Mouse (Mus musculus) left cerebral cortex, postnatal 36 days (tissue): ENCODE measurements at regions not wholly inside any gene's neighbourhood (a gene's known extent, or its start where the extent isn't known, plus 50 kb on each side); places are given as distances from the start of the nearest gene placed in this dataset.

Source experiments
- DNase-seq, 2 experiments: peaks; one replicate each; pipeline ENCODE4 v3.0.0; 2021 to 2022; ENCODE audit warnings: low spot score in 2 of 2, mixed read lengths in 1 of 2
- intact Hi-C: fragments of 180-260 bp; cut with DNase I; formaldehyde crosslinking; loops from one replicate; pipeline ENCODE4 v1.15.1; 2025

DNA sequence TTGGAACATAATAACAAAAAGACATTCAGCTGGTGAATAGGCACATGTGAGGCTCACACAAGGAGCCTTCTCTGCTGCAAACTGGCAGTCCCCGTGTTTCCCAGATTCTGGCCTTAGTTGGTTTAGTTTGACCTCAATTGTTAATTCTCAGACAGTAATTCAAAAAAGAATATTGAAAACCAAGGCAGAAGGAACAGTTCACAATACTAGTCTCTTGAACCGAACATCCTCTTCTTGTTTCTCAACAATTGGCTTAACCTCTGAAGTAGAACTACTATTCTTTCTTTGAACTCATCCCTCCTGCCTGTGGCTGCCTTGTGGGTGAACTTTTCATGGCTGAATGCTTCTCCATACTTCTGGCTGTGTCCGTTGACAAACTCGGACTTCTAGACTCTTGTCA is 110.4 kb upstream of the Neil3 start:
- intact Hi-C loops = no loop called here
- no peak for DNase-seq

DNA sequence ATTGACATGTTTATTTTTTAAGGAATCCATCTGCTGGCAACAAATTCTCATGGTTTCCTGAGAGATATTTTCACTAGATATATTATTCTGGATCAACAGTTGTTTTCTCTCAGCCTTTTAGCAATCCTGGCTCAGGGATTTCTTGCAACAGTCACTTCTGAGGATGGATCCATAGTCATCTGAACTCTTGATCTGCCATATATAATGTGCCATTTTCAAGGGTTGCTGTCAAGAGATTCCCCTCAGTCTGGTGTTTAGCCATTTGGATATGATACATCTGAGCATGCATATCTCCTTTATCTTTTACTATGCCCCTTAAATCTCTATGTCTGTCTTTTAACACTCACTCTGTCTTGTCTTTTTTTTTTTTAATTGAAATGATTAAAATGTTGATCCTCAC is 130.3 kb upstream of the Neil3 start:
- DNase-seq = no peak
- intact Hi-C loops = no loop called here

DNA sequence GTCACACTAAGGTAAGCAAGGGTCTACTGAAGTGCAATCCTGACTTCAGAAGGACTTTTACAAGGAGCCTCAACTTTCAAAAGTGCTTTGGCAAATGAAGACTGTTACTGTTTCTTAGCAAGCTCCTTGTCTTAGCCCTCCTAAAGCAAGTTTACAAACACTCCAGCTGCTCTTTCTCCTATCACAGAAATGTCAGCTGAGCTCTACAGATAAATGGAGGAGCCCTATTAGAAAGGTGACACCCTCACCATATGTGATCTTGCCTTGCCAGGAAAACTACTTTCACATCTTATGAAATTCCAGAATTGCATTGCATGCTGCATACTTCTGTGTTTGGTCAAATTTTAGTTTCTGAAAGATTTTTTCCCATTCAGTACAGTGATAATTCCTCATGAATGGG is 136.6 kb upstream of the Neil3 start:
- no peak for DNase-seq
- intact Hi-C loops = no loop called here

DNA sequence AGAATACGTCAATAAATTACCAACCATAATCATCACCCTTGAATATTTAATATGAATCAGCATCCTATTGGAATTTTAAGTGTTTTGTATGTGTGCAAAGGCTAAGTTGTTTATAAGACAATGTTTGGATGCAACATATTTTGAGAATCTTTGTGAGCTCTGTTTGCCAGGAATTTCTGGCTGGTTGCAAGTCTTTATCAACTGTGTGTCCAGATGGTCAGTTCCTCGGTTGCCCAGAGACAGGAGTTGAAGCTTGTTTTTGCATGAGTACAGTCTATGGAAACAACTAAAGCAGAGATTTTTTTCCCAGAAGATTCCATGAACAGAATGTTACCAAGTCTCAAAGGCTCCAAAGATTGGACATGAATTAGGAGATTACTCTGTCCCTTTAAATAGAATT is 142.0 kb upstream of the Neil3 start:
- intact Hi-C loops = no loop called here

DNA sequence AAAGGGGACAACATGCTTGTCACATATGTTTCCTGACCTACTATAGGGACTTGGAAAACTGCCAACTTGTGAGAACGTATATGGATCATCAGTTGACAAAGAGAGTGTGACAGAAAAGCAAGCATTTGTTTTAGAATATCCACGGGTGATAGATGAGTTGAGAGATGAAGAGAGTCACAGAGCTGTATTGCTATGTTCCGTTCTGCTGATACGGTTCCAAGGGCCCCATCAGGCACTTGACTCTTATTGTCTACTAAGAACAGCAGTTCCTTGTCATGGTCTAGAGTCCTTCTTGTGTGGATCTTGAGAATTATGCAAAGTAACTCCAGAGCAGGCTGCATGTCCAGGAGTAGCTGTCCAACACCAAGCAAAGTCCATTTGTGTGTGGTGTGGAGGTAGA is 143.0 kb upstream of the Neil3 start:
- intact Hi-C loops = no loop called here
- DNase-seq = no peak

More for the DNA sequence above, 142.0 kb upstream of the Neil3 start:
- no peak for DNase-seq

DNA sequence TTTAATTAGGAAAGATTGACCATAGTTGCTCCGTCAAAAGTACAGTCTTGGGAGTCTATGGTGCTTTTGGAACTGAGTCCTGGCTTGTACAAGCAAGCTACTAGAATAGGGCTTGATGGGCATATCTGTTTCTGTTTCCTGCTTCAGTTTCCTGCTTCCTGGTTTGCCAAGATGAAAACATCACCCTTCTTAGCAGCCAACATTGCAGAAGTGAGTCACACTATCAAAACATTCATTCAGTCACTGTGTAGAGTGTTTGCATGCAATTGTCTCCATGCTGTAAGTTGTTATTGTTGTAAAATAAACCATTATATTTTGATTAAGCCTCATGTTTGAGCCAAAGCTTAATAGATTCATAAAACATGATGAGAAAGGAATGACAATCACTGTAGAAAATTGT is 149.3 kb upstream of the Neil3 start:
- no peak for DNase-seq
- intact Hi-C loops = no loop called here

DNA sequence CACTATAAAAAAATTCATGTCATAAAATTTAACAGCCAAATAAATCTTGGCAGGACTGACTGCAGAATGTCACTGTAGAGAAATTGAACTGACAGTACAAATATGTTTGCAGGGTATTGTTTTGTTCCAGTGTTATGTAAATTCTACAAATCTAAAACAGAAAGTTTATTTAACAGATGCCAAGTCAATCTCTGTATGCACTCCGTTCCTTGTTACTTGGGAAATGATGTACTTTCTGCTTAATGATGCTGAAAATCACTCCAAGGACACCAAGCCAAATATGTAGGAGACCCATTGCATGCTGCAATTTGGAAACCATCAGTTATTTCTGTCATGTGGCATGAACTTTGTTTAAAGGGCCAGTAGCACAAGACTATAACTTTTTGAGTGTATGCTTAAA is 182.3 kb upstream of the Neil3 start:
- no peak for DNase-seq
- intact Hi-C loops = no loop called here

DNA sequence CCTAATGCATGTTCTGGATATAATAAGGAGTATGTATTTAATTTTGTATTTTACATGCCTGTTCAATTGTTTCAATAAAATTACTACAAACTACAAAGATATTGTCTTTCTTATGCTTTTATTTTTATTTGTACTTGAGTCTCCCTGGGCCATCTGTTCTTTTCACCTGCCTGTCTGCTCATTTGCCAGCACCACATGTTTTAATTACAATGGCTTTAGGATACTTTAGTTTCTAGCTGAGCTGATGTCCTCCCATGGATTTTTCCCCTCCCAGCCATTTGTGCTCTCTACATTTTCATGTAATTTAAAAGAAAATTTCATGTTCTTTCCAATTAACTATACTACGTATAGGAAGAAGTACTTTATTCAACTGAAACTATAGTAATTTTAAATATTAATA is 188.5 kb upstream of the Neil3 start:
- DNase-seq = no peak
- intact Hi-C loops = no loop called here

DNA sequence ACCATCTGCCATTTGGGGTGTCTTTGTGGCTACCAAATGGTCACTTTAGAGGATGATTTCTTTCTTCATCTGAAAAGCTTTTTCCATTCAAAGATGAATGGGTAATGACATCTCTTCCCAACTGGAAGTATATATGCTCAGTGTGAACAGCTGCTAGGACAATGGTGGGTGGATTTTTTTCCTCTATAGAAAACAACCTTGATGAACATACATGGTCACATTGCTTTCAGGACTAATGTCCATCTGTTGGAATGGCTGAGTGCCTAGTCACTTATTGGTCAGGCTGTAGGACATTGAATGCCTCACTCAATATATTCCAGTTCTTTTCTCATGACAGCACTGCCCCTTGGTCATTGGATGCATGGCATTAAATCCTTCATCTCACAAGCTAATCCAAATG is 209.0 kb upstream of the Neil3 start:
- no peak for DNase-seq
- intact Hi-C loops = no loop called here

DNA sequence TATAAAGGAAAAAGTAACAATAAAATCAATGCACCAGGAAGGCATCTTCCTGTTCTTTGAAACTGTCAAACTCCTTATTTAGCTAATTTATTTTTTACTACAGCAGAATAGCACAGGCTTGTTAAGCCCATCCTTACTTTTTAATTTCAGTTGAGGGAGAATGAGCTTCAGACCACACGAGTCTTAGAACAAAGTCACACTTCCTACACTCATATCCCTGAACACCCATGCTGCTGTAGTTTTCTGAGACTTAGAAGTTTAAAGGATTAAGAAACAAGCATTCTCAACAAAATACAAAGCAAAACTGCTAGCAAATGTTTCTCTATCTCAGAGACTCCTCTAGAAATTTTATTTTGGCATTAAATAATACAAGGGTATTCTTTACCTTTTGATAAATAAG is 208.8 kb upstream of the Vegfc start:
- DNase-seq = no peak
- intact Hi-C loops = no loop called here

DNA sequence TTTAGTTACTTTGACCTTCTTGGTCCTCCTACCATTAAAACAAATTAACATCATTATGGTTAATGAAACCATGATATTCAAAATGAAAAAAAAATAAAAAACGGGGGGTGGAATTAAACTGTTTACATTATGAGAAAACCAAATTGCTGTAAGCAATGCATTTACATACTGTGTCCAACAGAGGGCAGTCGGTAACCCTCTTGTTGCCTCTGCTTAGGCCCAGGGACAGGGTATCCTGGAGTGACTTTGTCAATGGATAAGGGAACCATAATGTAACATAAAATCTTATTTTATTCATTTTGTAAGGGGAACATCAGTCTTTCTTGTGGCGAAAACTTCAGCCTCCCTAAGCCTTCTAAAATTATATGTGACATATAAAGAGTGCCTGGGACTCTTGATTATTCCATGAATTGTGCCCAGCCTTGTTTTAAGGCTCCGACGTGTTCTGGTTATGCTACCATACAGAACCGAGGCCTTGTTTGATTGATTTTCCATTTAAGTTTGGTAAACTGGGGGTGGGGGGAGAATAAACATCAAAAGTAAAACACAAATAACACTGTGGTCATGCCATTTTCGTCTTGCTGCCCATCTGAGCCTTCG is 207.3 kb upstream of the Vegfc start:
- DNase-seq = no peak
- intact Hi-C loops = loop anchor here (5.0 kb wide), 1 partner anchor 622 kb away; no protein-coding TSS in a partner anchor

DNA sequence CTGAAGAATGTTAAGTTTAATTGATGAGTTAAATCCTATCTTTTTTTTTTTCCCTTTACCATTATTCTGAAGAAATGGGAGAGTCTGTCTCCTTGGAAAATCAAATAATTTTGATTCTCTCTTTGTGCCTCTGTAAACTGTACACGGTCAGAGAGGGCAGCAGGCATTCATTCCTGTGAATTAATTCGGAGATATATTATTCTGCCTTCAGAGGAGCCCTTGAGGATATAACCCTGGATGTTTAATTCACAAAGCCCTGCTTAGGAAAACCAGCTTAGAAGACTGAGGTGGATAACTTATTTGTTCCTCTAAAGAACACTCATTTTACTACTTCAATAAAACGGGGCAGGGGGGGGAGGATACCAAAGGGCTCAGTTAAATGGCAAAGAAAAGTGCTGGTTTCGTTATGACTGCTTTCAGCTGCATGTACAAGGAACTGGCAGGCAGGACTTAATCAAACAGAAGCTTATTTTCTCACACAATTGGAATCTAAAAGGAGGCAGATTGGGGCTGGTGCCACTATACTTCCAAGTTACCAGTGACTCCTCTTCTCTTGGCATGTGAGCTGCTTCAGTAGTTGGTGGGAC is 205.3 kb upstream of the Vegfc start:
- DNase-seq = no peak
- intact Hi-C loops = loop anchor here (5.0 kb wide), 1 partner anchor 620 kb away; no protein-coding TSS in a partner anchor

DNA sequence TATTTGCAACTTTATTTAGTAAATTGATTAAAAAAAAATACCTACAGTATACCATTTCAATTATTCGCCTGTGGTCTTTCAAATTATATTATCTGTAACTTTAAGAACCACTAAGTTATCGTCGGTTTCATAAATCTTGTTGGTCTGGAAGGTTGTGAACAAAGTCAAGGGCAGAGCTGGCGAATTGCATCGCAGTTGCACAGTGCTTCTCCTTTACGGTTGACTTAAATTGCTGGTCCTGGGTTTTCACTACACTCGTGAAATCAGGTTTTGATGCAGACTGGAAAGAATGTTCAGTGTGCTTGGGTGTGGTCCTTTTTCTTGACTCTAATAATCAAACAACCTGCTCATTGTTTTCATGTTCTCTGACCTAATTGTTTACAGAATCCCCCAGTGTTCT is 198.6 kb upstream of the Vegfc start:
- intact Hi-C loops = no loop called here

DNA sequence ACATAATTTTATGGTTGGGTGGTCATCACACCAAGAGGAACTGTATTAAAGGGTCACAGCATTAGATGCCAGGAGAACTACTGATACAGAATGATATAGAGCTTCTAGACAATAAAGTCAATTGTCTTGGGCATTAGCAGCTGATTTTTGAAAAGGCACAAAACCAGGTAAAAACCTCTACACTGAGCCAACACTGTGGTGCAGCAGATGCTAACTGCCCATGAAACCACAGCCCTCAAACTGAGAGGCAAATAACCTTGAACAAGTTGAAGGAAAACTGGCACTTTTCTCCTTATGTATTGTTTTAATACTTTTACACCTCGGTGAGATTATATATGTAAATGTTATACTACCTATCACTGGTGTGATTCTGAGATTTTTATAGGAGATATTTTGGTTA is 195.9 kb upstream of the Vegfc start:
- no peak for DNase-seq
- intact Hi-C loops = no loop called here

More for the DNA sequence above, 198.6 kb upstream of the Vegfc start:
- no peak for DNase-seq

DNA sequence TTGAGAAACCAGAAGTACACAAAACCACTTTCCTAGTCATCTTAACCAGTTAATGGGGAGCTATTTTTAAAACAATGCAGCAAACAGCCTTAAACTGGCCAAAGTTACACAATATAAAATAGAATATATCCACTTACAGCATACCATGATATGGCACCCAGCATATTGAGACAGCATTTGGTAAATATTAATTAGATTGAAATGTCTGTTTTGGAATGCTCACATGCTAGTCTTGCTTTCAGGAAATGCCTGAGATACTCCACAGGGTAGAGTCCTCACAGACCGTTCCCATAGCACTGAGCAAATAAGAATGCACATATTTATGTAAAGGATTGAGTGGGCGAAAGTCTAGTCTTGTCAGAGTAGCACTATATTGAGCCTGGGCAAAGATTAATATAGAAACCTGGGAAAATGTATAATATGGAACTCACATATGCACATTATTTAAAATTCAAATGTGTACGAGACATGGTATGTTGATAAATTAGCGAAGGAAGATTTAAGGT is 185.1 kb upstream of the Vegfc start:
- intact Hi-C loops = no loop called here
- no peak for DNase-seq

DNA sequence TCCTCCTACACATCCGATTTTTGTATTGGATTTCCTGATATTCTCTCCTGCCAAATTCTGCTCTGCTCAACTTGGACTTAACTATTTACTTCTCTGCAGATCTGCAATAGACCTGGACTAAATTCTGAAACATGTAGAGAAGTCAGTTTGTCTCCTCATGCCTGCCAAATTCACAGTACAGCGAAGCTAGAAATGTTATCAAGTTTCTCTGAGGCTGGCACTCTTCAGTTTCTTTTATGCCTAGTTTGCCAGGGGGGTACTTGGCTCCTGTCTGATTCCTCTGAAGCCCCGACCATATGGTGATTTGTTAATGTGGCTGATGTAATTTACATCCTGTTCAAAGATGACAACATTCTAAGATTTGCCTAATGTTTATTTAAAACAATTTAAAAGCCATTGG is 184.6 kb upstream of the Vegfc start:
- no peak for DNase-seq
- intact Hi-C loops = no loop called here

DNA sequence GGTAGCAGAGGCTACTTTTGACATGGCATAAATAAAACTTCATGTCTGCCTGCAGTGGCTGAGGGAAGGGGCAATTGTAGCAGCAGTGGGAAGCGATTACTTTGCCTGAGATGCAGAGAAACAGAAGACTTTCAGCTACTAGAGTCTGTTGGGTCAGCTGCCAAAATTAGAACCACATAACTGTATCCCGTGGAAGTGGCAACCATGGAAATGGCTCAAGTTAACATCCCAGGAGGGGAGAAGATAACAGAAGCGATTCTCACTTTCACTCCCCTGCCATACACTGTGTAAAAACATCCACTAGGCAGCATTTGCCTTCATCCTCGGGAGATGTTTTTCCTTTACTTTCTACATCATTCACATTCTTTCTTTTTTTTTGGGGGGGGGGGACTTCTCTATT is 155.1 kb upstream of the Vegfc start:
- no peak for DNase-seq
- intact Hi-C loops = no loop called here

DNA sequence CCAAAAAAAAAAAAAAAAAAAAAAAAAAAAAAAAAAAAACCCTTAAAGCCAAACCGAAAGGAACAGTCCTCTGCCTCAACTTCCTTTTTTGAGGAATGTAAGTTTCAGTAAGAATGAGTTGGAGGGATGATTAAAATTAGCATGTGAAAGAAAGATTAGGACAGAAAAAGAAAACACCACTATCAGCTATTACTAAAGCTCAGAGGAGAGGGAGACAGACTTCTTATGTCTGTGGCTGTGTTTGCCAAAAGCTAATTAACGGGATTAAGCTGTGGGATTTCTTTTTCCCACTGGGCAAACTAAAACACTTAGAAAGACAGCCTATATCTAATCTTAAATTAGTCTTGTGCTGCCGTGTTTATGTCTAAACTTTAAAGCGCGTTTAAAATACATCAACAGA is 146.7 kb upstream of the Vegfc start:
- intact Hi-C loops = no loop called here
- no peak for DNase-seq

DNA sequence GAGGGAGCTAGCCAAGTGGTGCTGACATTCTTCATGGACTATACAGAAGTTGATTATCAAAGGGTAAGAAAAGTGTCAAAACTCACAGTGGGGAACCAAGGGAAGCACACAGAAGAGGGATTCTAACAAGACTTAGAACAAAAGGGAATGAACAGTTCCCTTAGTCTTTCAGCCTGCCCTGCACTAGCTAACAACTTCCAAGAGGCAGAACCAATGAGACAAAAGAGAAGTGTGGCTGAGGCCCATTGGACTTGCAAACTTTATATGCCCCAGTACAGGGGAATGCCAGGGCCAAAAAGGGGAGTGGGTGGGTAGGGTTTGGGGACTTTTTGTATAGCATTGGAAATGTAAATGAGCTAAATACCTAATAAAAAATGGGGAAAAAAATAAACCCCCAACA is 139.0 kb upstream of the Vegfc start:
- no peak for DNase-seq
- intact Hi-C loops = no loop called here

DNA sequence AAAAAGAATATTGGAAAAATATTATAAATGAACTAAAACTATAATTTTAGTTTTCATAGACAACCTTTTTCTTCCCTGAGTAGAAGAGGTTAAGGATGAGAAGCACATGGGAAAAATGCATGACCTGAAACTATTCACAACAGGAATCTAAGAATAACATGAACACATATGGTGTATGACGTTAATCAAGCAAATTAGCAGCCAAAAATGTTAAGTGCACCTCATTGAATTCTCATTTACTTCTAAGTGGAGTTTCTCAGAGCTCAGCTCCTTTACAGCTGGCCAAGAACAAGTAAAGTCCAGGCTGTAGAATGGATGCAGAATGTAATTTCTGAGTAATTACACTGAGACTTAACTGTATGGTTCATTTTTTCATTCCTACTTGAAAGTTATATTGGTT is 137.9 kb upstream of the Vegfc start:
- intact Hi-C loops = no loop called here
- no peak for DNase-seq

DNA sequence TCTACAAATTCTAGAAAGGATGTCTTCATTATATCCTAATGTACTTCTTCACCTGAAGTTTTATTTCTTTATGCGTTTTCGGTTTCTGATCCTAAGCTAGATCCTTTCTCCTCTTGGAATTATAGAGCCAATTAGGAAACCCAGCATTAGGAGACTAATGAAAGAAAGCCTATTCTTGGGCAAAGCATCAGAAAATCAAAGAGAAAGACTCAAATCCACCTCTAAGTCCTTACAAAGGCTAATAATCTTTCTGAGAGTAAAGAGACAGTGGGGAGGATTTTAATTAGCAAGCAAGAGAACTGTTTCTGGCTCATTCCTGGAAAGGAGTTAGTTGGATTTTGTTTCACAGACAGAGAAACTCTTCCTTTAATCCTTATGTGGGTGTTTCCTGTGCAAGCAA is 136.3 kb upstream of the Vegfc start:
- DNase-seq = no peak
- intact Hi-C loops = no loop called here

DNA sequence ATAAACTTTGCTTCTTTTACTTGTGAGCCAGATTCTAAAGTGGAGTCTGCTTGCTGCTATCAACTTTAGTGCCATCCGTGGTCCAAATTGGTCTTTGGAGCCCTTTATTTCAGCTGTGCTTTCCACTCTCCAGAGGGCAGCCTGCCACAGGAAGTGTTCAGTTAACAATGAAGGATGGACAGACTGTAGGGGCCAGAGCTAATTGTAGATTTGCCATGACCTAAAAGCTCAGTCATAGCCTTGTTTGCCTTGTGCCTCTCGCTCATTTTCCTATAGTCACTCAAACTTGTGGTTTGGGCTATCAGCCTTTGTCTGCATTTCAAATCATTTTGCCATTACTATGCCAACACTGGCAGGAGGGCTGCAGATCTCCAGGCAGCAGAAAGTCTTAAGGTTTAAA is 131.8 kb upstream of the Vegfc start:
- intact Hi-C loops = no loop called here
- DNase-seq = no peak
